Mouse (Mus musculus) heart, embryonic 15.5 days (tissue): ENCODE results near the gene Rapgef4. TPM values are rescaled to one million over a fixed set of nuclear protein-coding genes. Genes with fewer than 3 reads are reported as not detected.
A peak's percentile ranks its signal among the peaks of the same experiment; 100 is the strongest.

ENCODE experiments used
- ATAC-seq: fragments of 200-750 bp; cut with Nextera tagmentation; replicated peaks from 2 replicates; pipeline ENCODE4 v1.8.0; 2017; ENCODE audit warnings: low read depth, moderate TSS enrichment; ENCODE audit not compliant: insufficient number of reproducible peaks, insufficient read depth, low FRiP score
- H3K27ac ChIP-seq: fragments of 300-500 bp; sonication (generic); 2 replicates; pipeline ENCODE4 v1.5.1; 2015; ENCODE audit warnings: mild to moderate bottlenecking, inconsistent platforms
- H3K27me3 ChIP-seq: fragments of 300-500 bp; sonication (generic); 2 replicates; pipeline ENCODE4 v1.6.1; 2015; ENCODE audit warnings: inconsistent platforms
- H3K36me3 ChIP-seq: fragments of 300-500 bp; sonication (generic); 2 replicates; pipeline ENCODE4 v1.6.1; 2015; ENCODE audit warnings: mild to moderate bottlenecking, inconsistent platforms
- H3K4me1 ChIP-seq: fragments of 300-500 bp; sonication (generic); replicated peaks from 2 replicates; pipeline ENCODE4 v1.6.1; 2015; ENCODE audit warnings: inconsistent platforms
- H3K4me2 ChIP-seq: fragments of 300-500 bp; sonication (generic); 2 replicates; pipeline ENCODE4 v1.6.1; 2015; ENCODE audit warnings: inconsistent platforms, mild to moderate bottlenecking, moderate library complexity
- H3K4me3 ChIP-seq: fragments of 300-500 bp; sonication (generic); 2 replicates; pipeline ENCODE4 v1.5.1; 2015; ENCODE audit warnings: mild to moderate bottlenecking, inconsistent platforms
- H3K9ac ChIP-seq: fragments of 300-500 bp; sonication (generic); 2 replicates; pipeline ENCODE4 v1.6.1; 2015; ENCODE audit warnings: mild to moderate bottlenecking, inconsistent platforms
- H3K9me3 ChIP-seq: fragments of 300-500 bp; sonication (generic); replicated peaks from 2 replicates; pipeline ENCODE4 v1.6.1; 2016; ENCODE audit warnings: inconsistent platforms
- WGBS: fragments of 180-500 bp; shearing (Covaris S2); methylation state at CpG from one replicate; pipeline ENCODE4 v1.1.7; 2015; ENCODE audit warnings: mixed read lengths; 5-methylcytosine and 5-hydroxymethylcytosine counted together
- polyA plus RNA-seq: library from polyadenylated mRNA; unstranded; fragments of >200 nt; fragmentation: Nextera tagmentation; extraction: Ambion mirVana; gene quantifications from 2 replicates; pipeline ENCODE4 v1.2.1, GENCODE M21; 2015

Gene Rapgef4
- polyA plus RNA-seq, 1 experiment from 2014 or later: 3.7 TPM

DNA sequence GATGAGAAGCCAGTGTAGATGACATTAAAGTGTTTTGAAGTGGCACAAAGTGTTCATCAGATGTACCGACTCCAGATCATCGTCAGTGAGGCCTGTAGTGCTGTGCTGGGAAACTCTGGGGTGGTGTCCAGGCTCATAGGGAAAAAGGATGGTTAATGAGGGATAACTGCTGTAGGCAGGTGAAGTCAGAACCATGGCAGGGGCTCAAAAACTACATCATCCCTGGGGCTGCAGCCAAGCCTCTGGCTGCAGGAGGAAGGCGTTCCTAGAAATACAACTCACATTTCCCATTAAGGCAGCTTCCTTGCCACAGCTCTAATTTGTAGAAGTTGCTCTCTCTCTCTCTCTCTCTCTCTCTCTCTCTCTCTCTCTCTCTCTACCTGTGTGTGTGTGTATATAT lies 22.6 kb upstream of the Rapgef4 start:
- H3K4me1 ChIP-seq: no peaks in the 10 kb centered on the region
- no peak overlapping the region for H3K4me2 ChIP-seq
- no peaks in the 10 kb centered on the region for H3K9me3 ChIP-seq
- ATAC-seq: no peak
- no peak overlapping the region for H3K4me3 ChIP-seq
- no peaks in the 10 kb centered on the region for H3K27me3 ChIP-seq
- 61% methylated on average over 3 of the region's 3 CpGs for WGBS
- H3K9ac ChIP-seq: no peak overlapping the region
- no peak overlapping the region for H3K27ac ChIP-seq
- H3K36me3 ChIP-seq: no peaks in the 10 kb centered on the region

DNA sequence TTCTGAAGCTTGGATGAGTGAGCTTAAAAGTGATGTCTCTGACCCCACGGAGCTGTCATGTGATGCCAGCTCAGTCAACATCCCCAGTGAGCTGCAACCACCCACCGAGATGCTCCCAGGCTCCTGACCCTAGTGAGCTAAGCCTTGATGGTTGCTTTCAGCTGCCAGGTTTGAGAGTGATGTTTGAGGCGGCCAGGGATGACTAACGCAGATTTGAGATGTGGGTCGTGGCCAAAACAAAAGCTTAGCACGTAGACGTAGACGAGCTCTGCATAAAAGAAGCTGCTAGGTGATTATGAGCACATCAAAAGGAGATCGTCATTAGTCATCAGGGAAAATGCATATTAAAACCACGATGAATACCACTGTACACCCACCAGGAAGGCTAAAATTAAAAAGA lies 16.8 kb upstream of the Rapgef4 start:
- Histone ChIP-seq H3K27me3 (no peaks in the 10 kb centered on the region), H3K9ac (no peak overlapping the region), H3K4me3 (no peak overlapping the region), H3K4me2 (no peak overlapping the region), H3K4me1 (no peaks in the 10 kb centered on the region), H3K27ac (no peak overlapping the region), H3K9me3 (no peaks in the 10 kb centered on the region), H3K36me3 (no peaks in the 10 kb centered on the region)
- ATAC-seq: no peak
- 41% methylated on average over 10 of the region's 10 CpGs for WGBS

DNA sequence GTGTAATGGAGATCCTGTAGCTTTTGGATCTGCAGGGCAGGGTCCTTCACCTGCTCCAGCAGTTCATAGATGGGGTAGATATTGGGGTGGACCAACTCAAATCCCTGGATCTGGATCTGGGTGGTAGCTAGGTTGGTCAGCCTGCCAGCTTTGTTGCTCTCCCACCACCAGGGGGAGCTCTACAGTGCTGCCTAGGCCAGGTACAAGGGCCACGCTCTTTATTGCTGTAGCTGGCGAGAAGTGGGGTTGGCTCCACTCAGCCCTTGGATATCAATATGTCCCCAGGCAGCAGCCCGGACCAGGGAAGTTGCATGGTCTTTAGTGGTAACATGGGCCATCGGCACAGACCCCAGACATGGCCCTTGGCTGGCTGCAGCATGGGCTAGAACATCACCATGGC lies 15.6 kb upstream of the Rapgef4 start:
- Histone ChIP-seq H3K36me3 (no peaks in the 10 kb centered on the region), H3K4me3 (no peak overlapping the region), H3K27me3 (no peaks in the 10 kb centered on the region), H3K4me2 (no peak overlapping the region), H3K27ac (no peak overlapping the region), H3K9ac (no peak overlapping the region), H3K9me3 (no peaks in the 10 kb centered on the region), H3K4me1 (no peaks in the 10 kb centered on the region)
- 81% methylated on average over 4 of the region's 4 CpGs for WGBS
- no peak for ATAC-seq

DNA sequence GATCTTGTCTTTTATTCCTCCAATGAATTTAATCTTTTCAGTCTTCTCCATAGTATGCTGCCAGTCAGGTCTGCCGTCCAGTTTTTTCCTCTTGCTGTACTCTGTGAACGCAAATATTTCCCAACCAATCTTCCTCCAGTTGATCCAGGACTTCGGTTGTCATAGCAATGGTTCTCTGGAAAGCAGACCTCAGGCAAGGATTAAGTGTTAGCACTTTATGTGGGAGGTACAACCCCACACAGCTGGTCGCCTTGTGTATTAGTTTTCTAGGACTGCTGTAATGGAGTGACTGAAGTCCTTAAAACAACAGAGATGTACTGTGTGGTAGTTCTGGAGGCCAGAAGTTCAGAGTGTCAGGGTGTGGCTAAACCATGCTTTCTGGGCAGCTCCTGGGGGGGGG lies 14.3 kb upstream of the Rapgef4 start:
- Histone ChIP-seq H3K4me2 (no peak overlapping the region), H3K27ac (no peak overlapping the region), H3K27me3 (no peaks in the 10 kb centered on the region), H3K4me3 (no peak overlapping the region), H3K36me3 (no peaks in the 10 kb centered on the region), H3K4me1 (no peaks in the 10 kb centered on the region), H3K9me3 (no peaks in the 10 kb centered on the region), H3K9ac (no peak overlapping the region)
- WGBS: 56% methylated on average over 4 of the region's 4 CpGs
- no peak for ATAC-seq

DNA sequence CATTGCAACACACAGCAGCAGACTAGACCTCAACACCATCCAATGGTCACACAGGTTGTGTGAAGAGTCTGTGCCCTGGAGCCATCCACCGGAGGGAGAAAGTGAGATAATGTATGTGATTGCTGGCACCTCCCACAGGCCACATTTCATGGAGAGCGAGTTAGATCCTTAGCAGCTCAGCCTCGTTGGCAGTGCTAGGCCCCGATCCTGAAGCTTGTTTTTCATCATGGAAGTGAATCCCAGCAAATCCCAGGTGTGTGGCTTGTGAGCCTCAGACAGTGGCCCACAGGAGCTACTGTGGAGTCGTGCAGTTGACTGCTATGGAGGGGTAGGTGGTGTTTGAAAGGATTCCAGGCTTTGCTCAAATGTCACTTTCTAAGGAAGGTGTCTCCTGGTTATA lies 13.2 kb upstream of the Rapgef4 start:
- Histone ChIP-seq H3K4me3 (no peak overlapping the region), H3K9me3 (no peaks in the 10 kb centered on the region), H3K9ac (no peak overlapping the region), H3K27ac (no peak overlapping the region), H3K36me3 (no peaks in the 10 kb centered on the region), H3K27me3 (no peaks in the 10 kb centered on the region), H3K4me1 (no peaks in the 10 kb centered on the region), H3K4me2 (no peak overlapping the region)
- WGBS: 66% methylated on average over 5 of the region's 5 CpGs
- no peak for ATAC-seq

DNA sequence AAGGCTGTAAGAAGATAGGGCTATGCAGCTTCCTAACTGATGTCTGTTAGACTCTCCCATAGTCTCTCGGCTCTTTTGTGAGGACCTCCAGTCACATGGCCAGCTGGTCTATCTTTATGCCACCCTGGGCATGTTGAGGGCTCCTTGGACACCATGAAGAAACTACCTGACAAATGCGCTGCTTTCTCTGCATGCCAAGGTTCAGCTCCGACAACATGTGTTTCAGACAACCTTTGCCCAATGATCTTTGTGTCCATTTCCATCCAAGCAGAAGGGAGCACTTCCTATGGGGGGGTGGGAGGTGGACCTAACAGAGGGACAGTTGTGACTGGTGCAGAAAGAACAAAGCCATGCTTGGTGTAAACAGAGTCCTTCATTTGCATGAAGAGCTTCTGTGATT lies 7.4 kb upstream of the Rapgef4 start:
- Histone ChIP-seq H3K4me2 (no peak overlapping the region), H3K4me3 (no peak overlapping the region), H3K9ac (no peak overlapping the region), H3K27me3 (no peaks in the 10 kb centered on the region), H3K27ac (no peak overlapping the region), H3K36me3 (no peaks in the 10 kb centered on the region), H3K4me1 (no peaks in the 10 kb centered on the region), H3K9me3 (no peaks in the 10 kb centered on the region)
- no peak for ATAC-seq
- WGBS: 88% methylated on average over 3 of the region's 3 CpGs

DNA sequence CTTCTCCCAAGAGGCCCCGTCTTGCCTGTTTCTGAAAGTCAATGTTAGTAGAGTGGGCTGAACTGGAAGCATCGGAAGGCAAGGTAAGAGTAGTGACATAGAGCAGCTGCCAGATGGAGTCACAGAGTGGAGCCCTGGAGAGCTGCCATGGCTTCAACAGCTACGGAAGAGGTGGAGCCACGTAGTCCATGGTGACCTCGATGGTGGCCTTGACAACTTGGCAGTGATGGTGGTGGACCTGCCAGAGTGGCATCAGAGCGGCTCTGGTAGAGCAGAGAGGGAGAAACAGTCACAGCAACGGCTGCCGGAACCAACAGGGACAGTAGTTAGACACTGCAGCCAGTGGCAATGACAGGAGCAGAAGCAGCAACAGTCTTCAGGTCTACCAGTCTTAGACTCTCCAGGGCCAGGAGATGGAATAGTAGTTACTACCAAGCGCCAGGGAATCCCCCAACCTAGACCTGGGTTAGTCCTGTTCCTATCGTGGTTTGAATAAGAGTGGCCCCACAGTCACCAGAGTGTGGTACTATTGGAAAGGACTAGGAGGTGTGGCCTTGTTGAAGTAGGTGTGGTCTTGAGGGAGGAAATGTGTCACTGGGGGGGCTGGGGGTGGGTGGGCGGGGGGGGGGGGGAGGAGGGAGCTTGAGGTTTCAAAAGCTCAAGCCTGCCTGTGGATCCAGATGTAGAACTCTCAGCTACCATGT lies 6.7 kb upstream of the Rapgef4 start:
- H3K36me3 ChIP-seq: no peaks in the 10 kb centered on the region
- no peaks in the 10 kb centered on the region for H3K4me1 ChIP-seq
- H3K9me3 ChIP-seq: no peaks in the 10 kb centered on the region
- no peak overlapping the region for H3K4me3 ChIP-seq
- no peaks in the 10 kb centered on the region for H3K27me3 ChIP-seq
- H3K27ac ChIP-seq: no peak overlapping the region
- 77% methylated on average over 10 of the region's 11 CpGs for WGBS
- no peak overlapping the region for H3K9ac ChIP-seq
- no peak overlapping the region for H3K4me2 ChIP-seq
- no peak for ATAC-seq

DNA sequence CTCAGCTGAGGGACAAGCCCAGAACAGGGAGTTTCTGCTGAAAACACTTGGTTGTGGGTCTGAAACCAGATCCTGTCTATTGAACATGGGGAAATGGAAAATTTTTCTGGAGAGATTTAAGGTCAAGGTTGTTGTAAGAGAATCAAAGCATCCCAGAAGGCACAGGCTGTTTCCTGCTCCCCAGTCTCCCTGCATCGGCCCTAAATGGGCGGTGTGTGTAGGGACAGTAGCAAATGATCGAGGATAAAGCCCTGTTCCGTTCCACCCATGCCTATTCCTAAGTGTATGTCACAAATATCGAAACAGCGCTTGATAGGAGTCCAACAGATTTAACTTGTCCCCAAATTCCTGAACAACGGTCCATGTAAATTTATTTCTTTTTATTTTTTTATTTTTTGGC lies 1.1 kb upstream of the Rapgef4 start:
- no peak overlapping the region for H3K4me2 ChIP-seq
- H3K4me3 ChIP-seq: no peak overlapping the region
- peaks cover 7% of the 10 kb centered on the region for H3K4me1 ChIP-seq
- WGBS: 84% methylated on average over 7 of the region's 7 CpGs
- no peaks in the 10 kb centered on the region for H3K36me3 ChIP-seq
- H3K27me3 ChIP-seq: peaks cover 5% of the 10 kb centered on the region; the same call in 1 of the 2 replicates
- ATAC-seq: no peak
- no peaks in the 10 kb centered on the region for H3K9me3 ChIP-seq
- H3K27ac ChIP-seq: no peak overlapping the region
- H3K9ac ChIP-seq: no peak overlapping the region

DNA sequence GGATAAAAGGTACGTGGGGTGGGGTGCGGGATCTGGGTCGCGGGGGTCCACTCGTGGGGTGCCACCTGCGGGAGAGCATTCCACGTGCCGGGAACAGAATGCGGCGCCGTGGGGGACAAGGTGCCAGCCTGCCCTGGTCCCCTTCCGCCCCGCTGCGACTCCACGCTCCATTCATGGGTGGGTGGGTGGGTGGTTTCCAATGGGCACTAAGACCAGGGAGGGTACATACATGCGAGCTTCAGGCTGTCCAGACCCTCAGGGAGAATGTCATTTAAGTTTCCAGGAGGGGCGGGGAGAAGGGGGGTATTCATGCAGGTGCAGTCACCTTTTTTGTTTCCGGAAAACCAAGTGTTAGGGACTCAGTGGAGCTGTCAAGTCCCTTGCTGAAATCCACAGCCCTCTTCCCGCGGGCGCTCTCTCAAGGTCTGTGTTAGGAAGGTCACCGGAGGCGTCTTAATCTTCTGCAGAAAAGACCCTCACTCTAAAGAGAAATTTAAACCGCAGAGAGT lies 357 bp downstream of the Rapgef4 start:
- ATAC-seq: no peak
- H3K4me3 ChIP-seq: peak overlapping the region; percentile 65
- H3K27me3 ChIP-seq: peaks cover 5% of the 10 kb centered on the region; the same call in 1 of the 2 replicates
- peaks cover 7% of the 10 kb centered on the region for H3K4me1 ChIP-seq
- no peaks in the 10 kb centered on the region for H3K36me3 ChIP-seq
- H3K27ac ChIP-seq: no peak overlapping the region
- WGBS: 11% methylated on average over 24 of the region's 24 CpGs
- H3K9ac ChIP-seq: peak overlapping the region; percentile 67
- no peaks in the 10 kb centered on the region for H3K9me3 ChIP-seq
- peak overlapping the region; percentile 98 for H3K4me2 ChIP-seq

DNA sequence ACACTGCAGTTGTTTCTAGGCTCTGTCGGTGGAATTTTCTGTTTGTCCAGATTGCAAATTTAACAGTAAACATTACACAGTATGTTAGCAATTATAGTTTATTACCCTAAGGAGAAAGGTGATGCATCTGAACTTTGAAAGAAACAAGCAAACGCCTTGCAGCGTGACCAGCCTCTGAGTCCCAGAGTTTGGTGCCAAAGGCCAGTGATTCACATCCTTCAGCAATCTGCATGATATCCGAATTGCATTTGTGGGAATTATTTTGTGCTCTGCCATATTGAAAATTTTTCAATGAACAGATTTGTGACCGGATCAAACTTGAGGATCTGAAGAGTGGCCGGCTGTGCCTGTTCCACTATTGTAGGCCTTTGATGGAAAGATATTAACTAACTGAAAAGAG lies 856 bp downstream of the Rapgef4 start:
- peaks cover 7% of the 10 kb centered on the region for H3K4me1 ChIP-seq
- 77% methylated on average over 6 of the region's 6 CpGs for WGBS
- ATAC-seq: no peak
- peaks cover 5% of the 10 kb centered on the region; the same call in 1 of the 2 replicates for H3K27me3 ChIP-seq
- peak overlapping the region; percentile 98 for H3K4me2 ChIP-seq
- H3K27ac ChIP-seq: no peak overlapping the region
- H3K9ac ChIP-seq: no peak overlapping the region
- H3K9me3 ChIP-seq: no peaks in the 10 kb centered on the region
- no peaks in the 10 kb centered on the region for H3K36me3 ChIP-seq
- peak overlapping the region; percentile 65; the same call in 1 of the 2 replicates for H3K4me3 ChIP-seq

DNA sequence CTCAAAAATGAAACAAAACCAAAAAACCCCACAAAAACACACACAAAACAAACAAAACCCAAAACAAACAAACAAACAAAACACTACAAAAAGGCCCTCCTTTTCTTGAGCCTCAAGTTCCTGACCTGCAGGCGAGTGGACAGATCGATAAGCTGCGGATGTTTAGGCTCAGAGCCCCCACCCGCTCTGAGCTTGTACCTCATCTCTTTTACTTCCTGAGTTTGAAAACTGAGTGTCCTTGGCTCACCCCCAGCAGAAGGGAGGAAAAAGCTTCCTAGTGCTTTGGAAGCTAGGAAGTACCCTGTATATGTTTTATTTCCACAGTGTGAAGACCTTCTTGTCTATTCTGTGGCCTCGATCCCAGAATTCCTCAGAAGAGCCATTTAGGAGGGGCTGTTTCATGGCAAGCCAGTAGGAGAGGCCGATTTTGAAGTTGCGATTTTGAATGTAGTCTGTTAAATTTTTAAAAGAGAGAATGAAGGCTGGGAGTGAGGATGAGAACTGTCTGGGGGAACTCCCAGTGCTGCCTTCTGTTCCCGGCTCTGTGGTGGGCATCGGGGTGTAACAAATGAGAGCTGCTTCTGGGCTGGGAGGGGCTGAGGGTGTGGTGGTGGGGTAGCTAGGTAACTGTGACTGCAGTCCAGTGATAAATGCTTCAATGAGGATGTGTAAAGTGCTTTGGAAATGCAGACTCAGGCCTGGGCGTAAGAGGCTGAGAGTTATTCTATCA lies 2.0 kb downstream of the Rapgef4 start:
- WGBS: 61% methylated on average over 10 of the region's 10 CpGs
- no peak for ATAC-seq
- Histone ChIP-seq H3K27me3 (peaks cover 5% of the 10 kb centered on the region; the same call in 1 of the 2 replicates), H3K4me3 (no peak overlapping the region), H3K9ac (no peak overlapping the region), H3K4me1 (peaks cover 7% of the 10 kb centered on the region), H3K36me3 (no peaks in the 10 kb centered on the region), H3K27ac (no peak overlapping the region), H3K4me2 (peak overlapping the region; percentile 3; the same call in 1 of the 2 replicates), H3K9me3 (no peaks in the 10 kb centered on the region)
